Mouse (Mus musculus): ENCODE results near the gene Fam160a2. TPM values are rescaled to one million over a fixed set of nuclear protein-coding genes. Genes with fewer than 3 reads are reported as not detected.
"Not testable (repeated sequence)": the region's sequence is repeated elsewhere in the genome, so short reads cannot be mapped to it uniquely, and the experiment has no call there.

Gene Fam160a2
- total and polyA plus RNA-seq, 2 experiments, result 4.5 to 26.8 TPM

- Histone ChIP-seq H3K27ac (replicated peaks; ENCODE audit: insufficient read depth, low read depth, low read length) (no peak overlapping the region), H3K79me2 (ENCODE audit: control insufficient read depth, insufficient read depth, low read length) (no peaks in the 10 kb centered on the region), H3K4me1 (ENCODE audit: control insufficient read depth, insufficient read depth, low read length) (no peaks in the 10 kb centered on the region), H3K36me3 (ENCODE audit: control insufficient read depth, insufficient read depth, low read length) (no peaks in the 10 kb centered on the region), H3K9ac (ENCODE audit: low read depth, low read length) (no peak overlapping the region), H3K4me3 (ENCODE audit: insufficient read depth, low read depth, low read length) (no peak overlapping the region), H3K27me3 (ENCODE audit: control insufficient read depth, insufficient read depth, low read length) (no peaks in the 10 kb centered on the region; the same call in 1 of the 2 replicates)
- no peak for DNase-seq (ENCODE audit: extremely low read depth, low read depth, low spot score)
- TF ChIP-seq CTCF (IDR thresholded peaks at IDR 0.05; ENCODE audit: low read depth, low read length), result no peak
- TF ChIP-seq POLR2A (IDR thresholded peaks at IDR 0.05; ENCODE audit: extremely low read depth, insufficient read depth, low read length), result no peak
- WGBS, result 81% methylated on average over 5 of the region's 5 CpGs
Measured at GRCm38 (mm10) chr7:105418106-105418505, 18.3 kb upstream of the Fam160a2 start.

- Histone ChIP-seq H3K79me2 (ENCODE audit: control insufficient read depth, insufficient read depth, low read length) (no peaks in the 10 kb centered on the region), H3K4me1 (ENCODE audit: control insufficient read depth, insufficient read depth, low read length) (no peaks in the 10 kb centered on the region), H3K4me3 (ENCODE audit: insufficient read depth, low read depth, low read length) (no peak overlapping the region), H3K36me3 (ENCODE audit: control insufficient read depth, insufficient read depth, low read length) (no peaks in the 10 kb centered on the region), H3K9ac (ENCODE audit: low read depth, low read length) (no peak overlapping the region), H3K27ac (replicated peaks; ENCODE audit: insufficient read depth, low read depth, low read length) (no peak overlapping the region), H3K27me3 (ENCODE audit: control insufficient read depth, insufficient read depth, low read length) (no peaks in the 10 kb centered on the region; the same call in 1 of the 2 replicates)
- DNase-seq (ENCODE audit: extremely low read depth, low read depth, low spot score), result no peak
- no peak for TF ChIP-seq POLR2A (IDR thresholded peaks at IDR 0.05; ENCODE audit: extremely low read depth, insufficient read depth, low read length)
- TF ChIP-seq CTCF (IDR thresholded peaks at IDR 0.05; ENCODE audit: low read depth, low read length), result no peak
- 86% methylated on average over 7 of the region's 7 CpGs for WGBS
Measured at GRCm38 (mm10) chr7:105416529-105416928, 16.7 kb upstream of the Fam160a2 start.

GRCm38 (mm10) chr7:105414385-105414784 lies 14.5 kb upstream of the Fam160a2 start:
- Histone ChIP-seq H3K79me2 (ENCODE audit: control insufficient read depth, insufficient read depth, low read length) (no peaks in the 10 kb centered on the region), H3K4me1 (ENCODE audit: control insufficient read depth, insufficient read depth, low read length) (no peaks in the 10 kb centered on the region), H3K27ac (replicated peaks; ENCODE audit: insufficient read depth, low read depth, low read length) (no peak overlapping the region), H3K4me3 (ENCODE audit: insufficient read depth, low read depth, low read length) (no peak overlapping the region), H3K9ac (ENCODE audit: low read depth, low read length) (no peak overlapping the region), H3K36me3 (ENCODE audit: control insufficient read depth, insufficient read depth, low read length) (no peaks in the 10 kb centered on the region), H3K27me3 (ENCODE audit: control insufficient read depth, insufficient read depth, low read length) (no peaks in the 10 kb centered on the region; the same call in 1 of the 2 replicates)
- no peak for DNase-seq (ENCODE audit: extremely low read depth, low read depth, low spot score)
- WGBS, result 45% methylated on average over 6 of the region's 6 CpGs
- TF ChIP-seq CTCF (IDR thresholded peaks at IDR 0.05; ENCODE audit: low read depth, low read length) (no peak), POLR2A (IDR thresholded peaks at IDR 0.05; ENCODE audit: extremely low read depth, insufficient read depth, low read length) (no peak)

- H3K9ac ChIP-seq (ENCODE audit: low read depth, low read length); H3K36me3 ChIP-seq (ENCODE audit: control insufficient read depth, insufficient read depth, low read length); H3K27ac ChIP-seq (replicated peaks; ENCODE audit: insufficient read depth, low read depth, low read length); H3K27me3 ChIP-seq (ENCODE audit: control insufficient read depth, insufficient read depth, low read length); H3K4me3 ChIP-seq (ENCODE audit: insufficient read depth, low read depth, low read length); H3K4me1 ChIP-seq (ENCODE audit: control insufficient read depth, insufficient read depth, low read length); H3K79me2 ChIP-seq (ENCODE audit: control insufficient read depth, insufficient read depth, low read length): not testable (repeated sequence)
- peak; percentile 89 for TF ChIP-seq CTCF (IDR thresholded peaks at IDR 0.05; ENCODE audit: low read depth, low read length)
- peak; percentile 24 for DNase-seq (ENCODE audit: extremely low read depth, low read depth, low spot score)
- WGBS, result 47% methylated on average over 8 of the region's 8 CpGs
Measured at GRCm38 (mm10) chr7:105411874-105412632, 12.2 kb upstream of the Fam160a2 start.

GRCm38 (mm10) chr7:105406322-105406721 lies 6.5 kb upstream of the Fam160a2 start:
- Histone ChIP-seq H3K4me1 (ENCODE audit: control insufficient read depth, insufficient read depth, low read length) (no peaks in the 10 kb centered on the region), H3K4me3 (ENCODE audit: insufficient read depth, low read depth, low read length) (no peak overlapping the region), H3K36me3 (ENCODE audit: control insufficient read depth, insufficient read depth, low read length) (no peaks in the 10 kb centered on the region), H3K27me3 (ENCODE audit: control insufficient read depth, insufficient read depth, low read length) (no peaks in the 10 kb centered on the region), H3K27ac (replicated peaks; ENCODE audit: insufficient read depth, low read depth, low read length) (no peak overlapping the region), H3K79me2 (ENCODE audit: control insufficient read depth, insufficient read depth, low read length) (no peaks in the 10 kb centered on the region), H3K9ac (ENCODE audit: low read depth, low read length) (no peak overlapping the region)
- TF ChIP-seq CTCF (IDR thresholded peaks at IDR 0.05; ENCODE audit: low read depth, low read length), result no peak
- TF ChIP-seq POLR2A (IDR thresholded peaks at IDR 0.05; ENCODE audit: extremely low read depth, insufficient read depth, low read length), result no peak
- 59% methylated on average over 1 of the region's 1 CpGs for WGBS
- no peak for DNase-seq (ENCODE audit: extremely low read depth, low read depth, low spot score)

- DNase-seq (ENCODE audit: extremely low read depth, low read depth, low spot score), result no peak
- 82% methylated on average over 5 of the region's 5 CpGs for WGBS
- H3K4me3 ChIP-seq (ENCODE audit: insufficient read depth, low read depth, low read length), result no peak within 1 kb of the TSS
- H3K27ac ChIP-seq (replicated peaks; ENCODE audit: insufficient read depth, low read depth, low read length), result no peak within 1 kb of the TSS
- no peaks in the 10 kb centered on the region for H3K36me3 ChIP-seq (ENCODE audit: control insufficient read depth, insufficient read depth, low read length)
- peaks cover 1% of the 10 kb centered on the region; the same call in 1 of the 2 replicates for H3K4me1 ChIP-seq (ENCODE audit: control insufficient read depth, insufficient read depth, low read length)
- no peak for TF ChIP-seq POLR2A (IDR thresholded peaks at IDR 0.05; ENCODE audit: extremely low read depth, insufficient read depth, low read length)
- no peak for TF ChIP-seq CTCF (IDR thresholded peaks at IDR 0.05; ENCODE audit: low read depth, low read length)
- no peaks in the 10 kb centered on the region for H3K27me3 ChIP-seq (ENCODE audit: control insufficient read depth, insufficient read depth, low read length)
- H3K79me2 ChIP-seq (ENCODE audit: control insufficient read depth, insufficient read depth, low read length), result peaks cover 5% of the 10 kb centered on the region; the same call in 1 of the 2 replicates
- H3K9ac ChIP-seq (ENCODE audit: low read depth, low read length), result no peak within 1 kb of the TSS
Measured at GRCm38 (mm10) chr7:105404268-105404667, 4.4 kb upstream of the Fam160a2 start, which contains the start of gene Cnga4. Gene Cnga4 (plus strand): TSS chr7:105404568.

Data from liver, adult 2 months (tissue).